Mouse (Mus musculus): ENCODE data around the gene Pex14. TPM values are rescaled to one million over a fixed set of nuclear protein-coding genes. Genes with fewer than 3 reads are reported as not detected.

Gene Pex14
- polyA plus RNA-seq, 1 experiment from 2014 or later, result 56.6 TPM

GRCm38 (mm10) chr4:148971613-148972242, 127.9 kb downstream of the Pex14 start:
- H3K4me3 ChIP-seq, result no peak overlapping the region
- peaks cover 53% of the 10 kb centered on the region for H3K4me1 ChIP-seq
- no peaks in the 10 kb centered on the region for H3K9me3 ChIP-seq (replicated peaks)
- H3K27ac ChIP-seq (replicated peaks), result peak overlapping the region; percentile 64
- 60% methylated on average over 3 of the region's 3 CpGs for WGBS
- DNase-seq (ENCODE audit: low spot score), result no peak
- H3K36me3 ChIP-seq, result peaks cover 13% of the 10 kb centered on the region
- H3K27me3 ChIP-seq (ENCODE audit: low read depth, poor library complexity, severe bottlenecking), result no peaks in the 10 kb centered on the region

GRCm38 (mm10) chr4:148970742-148971141, 128.9 kb downstream of the Pex14 start:
- peaks cover 19% of the 10 kb centered on the region for H3K36me3 ChIP-seq
- no peak overlapping the region for H3K4me3 ChIP-seq
- no peaks in the 10 kb centered on the region for H3K9me3 ChIP-seq (replicated peaks)
- peaks cover 53% of the 10 kb centered on the region for H3K4me1 ChIP-seq
- H3K27me3 ChIP-seq (ENCODE audit: low read depth, poor library complexity, severe bottlenecking), result no peaks in the 10 kb centered on the region
- DNase-seq (ENCODE audit: low spot score), result no peak
- peak overlapping the region; percentile 61; the same call in 1 of the 2 replicates for H3K27ac ChIP-seq (replicated peaks)
- WGBS, result 68% methylated on average over 4 of the region's 4 CpGs

DNA sequence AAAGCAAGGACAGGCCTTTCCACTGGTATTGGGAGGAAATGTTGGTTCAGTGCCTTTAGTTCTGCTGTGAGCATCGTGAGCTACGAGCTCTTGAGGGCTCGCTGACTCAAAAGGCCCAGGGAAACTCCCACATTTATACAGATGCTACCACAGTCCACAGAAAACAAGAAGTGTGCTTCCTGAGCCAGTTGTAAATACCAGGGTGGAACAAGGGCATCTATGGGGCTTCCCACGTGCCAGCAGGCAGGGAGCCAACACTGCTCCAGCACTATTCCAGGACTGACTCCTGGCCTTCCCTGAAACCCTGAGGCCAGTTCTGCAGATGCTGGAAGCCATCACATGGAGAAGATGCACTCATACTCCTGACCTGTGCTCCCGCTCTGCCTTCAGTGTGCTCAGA, 130.1 kb downstream of the Pex14 start:
- no peak for DNase-seq (ENCODE audit: low spot score)
- Histone ChIP-seq H3K4me1 (peaks cover 49% of the 10 kb centered on the region), H3K4me3 (no peak overlapping the region), H3K36me3 (peaks cover 28% of the 10 kb centered on the region), H3K27ac (replicated peaks) (peak overlapping the region; percentile 29; the same call in 1 of the 2 replicates), H3K9me3 (replicated peaks) (no peaks in the 10 kb centered on the region), H3K27me3 (ENCODE audit: low read depth, poor library complexity, severe bottlenecking) (no peaks in the 10 kb centered on the region)
- 86% methylated on average over 5 of the region's 5 CpGs for WGBS

- no peak for DNase-seq (ENCODE audit: low spot score)
- H3K36me3 ChIP-seq, result peaks cover 28% of the 10 kb centered on the region
- H3K27me3 ChIP-seq (ENCODE audit: low read depth, poor library complexity, severe bottlenecking), result no peaks in the 10 kb centered on the region
- H3K4me3 ChIP-seq, result no peak overlapping the region
- 82% methylated on average over 5 of the region's 5 CpGs for WGBS
- no peak overlapping the region for H3K27ac ChIP-seq (replicated peaks)
- H3K4me1 ChIP-seq, result peaks cover 41% of the 10 kb centered on the region
- H3K9me3 ChIP-seq (replicated peaks), result no peaks in the 10 kb centered on the region
Measured at GRCm38 (mm10) chr4:148968859-148969258, 130.8 kb downstream of the Pex14 start.

DNA sequence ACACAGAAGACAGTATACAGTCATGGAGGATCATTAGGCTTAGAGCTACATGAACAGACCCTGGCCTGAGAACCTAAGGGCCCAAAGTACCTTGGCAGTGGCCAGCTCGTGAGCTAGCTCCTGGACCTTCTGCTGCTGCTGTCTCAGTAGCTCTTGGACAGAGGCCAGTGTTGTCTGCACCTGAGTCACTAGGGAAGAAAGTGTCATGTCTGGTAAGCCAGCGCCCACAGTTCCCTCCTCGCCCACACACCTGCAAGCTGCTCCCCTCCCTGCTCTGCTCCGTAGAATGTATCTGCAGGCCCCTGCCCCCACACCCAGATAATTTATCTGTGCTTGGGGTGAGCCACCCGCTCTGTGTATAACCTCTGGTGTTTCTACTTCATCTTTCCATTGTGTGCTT, 133.5 kb downstream of the Pex14 start:
- Histone ChIP-seq H3K36me3 (peaks cover 51% of the 10 kb centered on the region), H3K4me1 (peaks cover 14% of the 10 kb centered on the region), H3K4me3 (no peak overlapping the region), H3K27me3 (ENCODE audit: low read depth, poor library complexity, severe bottlenecking) (no peaks in the 10 kb centered on the region), H3K27ac (replicated peaks) (no peak overlapping the region), H3K9me3 (replicated peaks) (no peaks in the 10 kb centered on the region)
- no peak for DNase-seq (ENCODE audit: low spot score)
- WGBS, result 91% methylated on average over 5 of the region's 5 CpGs

DNA sequence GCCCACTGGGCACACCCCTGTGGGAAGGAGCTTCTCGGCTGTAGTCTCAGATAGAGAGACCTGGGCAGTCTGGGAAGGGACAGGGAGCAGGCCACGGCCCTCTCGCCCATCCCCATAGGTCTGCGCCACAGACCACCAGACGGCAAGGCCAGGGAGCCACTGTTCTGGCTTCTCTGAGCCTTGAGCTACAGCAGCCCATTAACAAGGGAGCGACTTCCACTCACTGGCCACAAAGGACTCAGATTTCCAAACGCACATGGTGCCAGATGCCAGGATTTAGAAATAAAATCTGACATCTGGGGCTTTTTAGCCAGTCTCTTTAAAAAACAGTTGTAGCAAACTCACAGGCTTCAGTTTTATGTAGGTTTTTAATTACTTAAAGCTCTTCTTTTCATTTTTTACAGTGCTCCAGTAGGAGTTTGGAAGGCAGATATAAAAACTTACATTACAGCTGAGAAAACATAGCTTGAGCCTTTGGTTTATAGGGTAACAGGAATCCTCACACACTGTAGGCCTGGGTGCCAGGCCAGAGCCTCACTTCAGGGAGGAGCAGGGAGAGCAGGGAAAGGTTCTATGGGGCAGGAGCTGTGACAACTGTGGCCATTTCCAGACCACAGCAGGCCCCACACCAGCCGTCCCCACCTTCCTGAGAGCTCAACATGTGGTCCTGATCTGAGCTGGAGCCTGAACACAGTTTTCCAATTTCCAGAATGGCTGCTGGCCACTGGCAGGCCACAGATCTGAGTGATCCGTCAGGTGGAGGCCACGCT, 134.9 kb downstream of the Pex14 start:
- WGBS, result 91% methylated on average over 10 of the region's 10 CpGs
- Histone ChIP-seq H3K9me3 (replicated peaks) (no peaks in the 10 kb centered on the region), H3K27ac (replicated peaks) (0 out of 2 replicates have a peak overlapping the region, but pooled peaks have one; percentile 19), H3K4me3 (no peak overlapping the region), H3K27me3 (ENCODE audit: low read depth, poor library complexity, severe bottlenecking) (no peaks in the 10 kb centered on the region), H3K36me3 (peaks cover 57% of the 10 kb centered on the region), H3K4me1 (0 out of 2 replicates have a peak, but pooled peaks cover 3% of the 10 kb centered on the region)
- no peak for DNase-seq (ENCODE audit: low spot score)

- Histone ChIP-seq H3K27ac (replicated peaks) (no peak overlapping the region), H3K9me3 (replicated peaks) (no peaks in the 10 kb centered on the region), H3K4me3 (no peak overlapping the region), H3K27me3 (ENCODE audit: low read depth, poor library complexity, severe bottlenecking) (no peaks in the 10 kb centered on the region), H3K4me1 (0 out of 2 replicates have a peak, but pooled peaks cover 3% of the 10 kb centered on the region), H3K36me3 (peaks cover 53% of the 10 kb centered on the region)
- DNase-seq (ENCODE audit: low spot score), result no peak
- WGBS, result 75% methylated on average over 1 of the region's 1 CpGs
Measured at GRCm38 (mm10) chr4:148962096-148962495, 137.6 kb downstream of the Pex14 start.

- no peak overlapping the region for H3K27ac ChIP-seq (replicated peaks)
- WGBS, result 95% methylated on average over 19 of the region's 19 CpGs
- 0 out of 2 replicates have a peak, but pooled peaks cover 3% of the 10 kb centered on the region for H3K4me1 ChIP-seq
- no peaks in the 10 kb centered on the region for H3K9me3 ChIP-seq (replicated peaks)
- DNase-seq (ENCODE audit: low spot score), result no peak
- peaks cover 49% of the 10 kb centered on the region for H3K36me3 ChIP-seq
- H3K27me3 ChIP-seq (ENCODE audit: low read depth, poor library complexity, severe bottlenecking), result peaks cover 4% of the 10 kb centered on the region
- no peak overlapping the region for H3K4me3 ChIP-seq
Measured at GRCm38 (mm10) chr4:148961081-148961480, 138.6 kb downstream of the Pex14 start.

- Histone ChIP-seq H3K27me3 (ENCODE audit: low read depth, poor library complexity, severe bottlenecking) (peaks cover 15% of the 10 kb centered on the region), H3K27ac (replicated peaks) (no peak overlapping the region), H3K4me3 (no peak overlapping the region), H3K4me1 (no peaks in the 10 kb centered on the region), H3K36me3 (peaks cover 39% of the 10 kb centered on the region), H3K9me3 (replicated peaks) (no peaks in the 10 kb centered on the region)
- no peak for DNase-seq (ENCODE audit: low spot score)
- 77% methylated on average over 12 of the region's 12 CpGs for WGBS
Measured at GRCm38 (mm10) chr4:148960011-148960410, 139.7 kb downstream of the Pex14 start.

- WGBS, result 91% methylated on average over 14 of the region's 14 CpGs
- no peaks in the 10 kb centered on the region for H3K9me3 ChIP-seq (replicated peaks)
- H3K4me1 ChIP-seq, result peaks cover 26% of the 10 kb centered on the region
- H3K27me3 ChIP-seq (ENCODE audit: low read depth, poor library complexity, severe bottlenecking), result peaks cover 62% of the 10 kb centered on the region
- no peak overlapping the region for H3K27ac ChIP-seq (replicated peaks)
- H3K4me3 ChIP-seq, result no peak overlapping the region
- no peak for DNase-seq (ENCODE audit: low spot score)
- peaks cover 9% of the 10 kb centered on the region for H3K36me3 ChIP-seq
Measured at GRCm38 (mm10) chr4:148955131-148955813, 144.4 kb downstream of the Pex14 start.

- H3K27ac ChIP-seq (replicated peaks), result peak overlapping the region; percentile 53; the same call in 1 of the 2 replicates
- H3K4me3 ChIP-seq, result peak overlapping the region; percentile 56
- peaks cover 89% of the 10 kb centered on the region for H3K27me3 ChIP-seq (ENCODE audit: low read depth, poor library complexity, severe bottlenecking)
- H3K9me3 ChIP-seq (replicated peaks), result no peaks in the 10 kb centered on the region
- peaks cover 48% of the 10 kb centered on the region for H3K4me1 ChIP-seq
- peak; percentile 62 for DNase-seq (ENCODE audit: low spot score)
- 2% methylated on average over 66 of the region's 69 CpGs for WGBS
- H3K36me3 ChIP-seq, result peaks cover 13% of the 10 kb centered on the region
Measured at GRCm38 (mm10) chr4:148952328-148953222, 147.1 kb downstream of the Pex14 start.

DNA sequence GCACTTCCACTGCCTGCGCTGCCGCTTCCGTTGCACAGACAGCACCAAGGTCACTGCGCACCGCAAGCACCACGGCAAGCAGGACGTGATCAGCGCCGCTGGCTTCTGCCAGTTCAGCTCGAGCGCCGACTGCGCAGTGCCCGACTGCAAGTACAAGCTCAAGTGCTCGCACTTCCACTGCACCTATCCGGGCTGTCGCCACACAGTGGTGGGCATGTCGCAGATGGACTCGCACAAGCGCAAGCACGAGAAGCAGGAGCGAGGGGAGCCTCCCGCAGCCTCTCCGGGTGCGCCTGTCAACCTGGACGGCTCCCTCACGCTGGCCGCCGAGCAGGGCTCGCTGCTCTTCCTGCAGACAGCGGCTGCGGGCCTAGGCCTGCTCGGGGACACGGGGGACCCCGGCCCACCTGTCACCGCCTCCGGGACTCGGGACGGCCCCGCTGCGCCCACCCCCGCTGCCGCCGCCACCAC, 147.8 kb downstream of the Pex14 start:
- no peaks in the 10 kb centered on the region for H3K9me3 ChIP-seq (replicated peaks)
- 3% methylated on average over 43 of the region's 44 CpGs for WGBS
- H3K27me3 ChIP-seq (ENCODE audit: low read depth, poor library complexity, severe bottlenecking), result peaks cover 96% of the 10 kb centered on the region
- H3K4me1 ChIP-seq, result peaks cover 48% of the 10 kb centered on the region
- peak overlapping the region; percentile 56 for H3K4me3 ChIP-seq
- peaks cover 13% of the 10 kb centered on the region for H3K36me3 ChIP-seq
- DNase-seq (ENCODE audit: low spot score), result peak; percentile 62
- H3K27ac ChIP-seq (replicated peaks), result peak overlapping the region; percentile 53; the same call in 1 of the 2 replicates

Data from midbrain, embryonic 10.5 days (tissue).